Mouse (Mus musculus): ENCODE results near the gene Lamtor1.

The Lamtor1 gene

GRCm38 (mm10) chr7:101956481-101956880 lies 50.8 kb downstream of the Lamtor1 start:
- no peak for DNase-seq

GRCm38 (mm10) chr7:101956911-101957310 lies 51.2 kb downstream of the Lamtor1 start:
- DNase-seq = no peak

GRCm38 (mm10) chr7:101962829-101963228 lies 57.1 kb downstream of the Lamtor1 start:
- DNase-seq = no peak

GRCm38 (mm10) chr7:101963621-101964020 lies 57.9 kb downstream of the Lamtor1 start:
- DNase-seq = no peak

- DNase-seq = no peak
These were observed 58.8 kb downstream of the Lamtor1 start for GRCm38 (mm10) chr7:101964551-101964950.

GRCm38 (mm10) chr7:101965606-101966005 lies 59.9 kb downstream of the Lamtor1 start:
- no peak for DNase-seq

GRCm38 (mm10) chr7:101967256-101967655 lies 61.6 kb downstream of the Lamtor1 start:
- DNase-seq = no peak

GRCm38 (mm10) chr7:101968751-101969150 lies 63.0 kb downstream of the Lamtor1 start:
- DNase-seq = no peak

GRCm38 (mm10) chr7:101969694-101970428 lies 64.2 kb downstream of the Lamtor1 start:
- DNase-seq = peak; percentile 83 to 87

GRCm38 (mm10) chr7:101970429-101970775 lies 64.7 kb downstream of the Lamtor1 start:
- peak in 1 of 2 experiments; percentile 79 for DNase-seq

- peak; percentile 70 to 71 for DNase-seq
These were observed 65.2 kb downstream of the Lamtor1 start for GRCm38 (mm10) chr7:101970821-101971461.

GRCm38 (mm10) chr7:101971721-101972120 lies 66.0 kb downstream of the Lamtor1 start:
- no peak for DNase-seq

- DNase-seq = no peak
These were observed 68.0 kb downstream of the Lamtor1 start for GRCm38 (mm10) chr7:101973730-101974129.

- DNase-seq = no peak
These were observed 68.8 kb downstream of the Lamtor1 start for GRCm38 (mm10) chr7:101974505-101974904.

Data from B cell, adult 2 months (primary cell).